In the genomic region with DNA sequence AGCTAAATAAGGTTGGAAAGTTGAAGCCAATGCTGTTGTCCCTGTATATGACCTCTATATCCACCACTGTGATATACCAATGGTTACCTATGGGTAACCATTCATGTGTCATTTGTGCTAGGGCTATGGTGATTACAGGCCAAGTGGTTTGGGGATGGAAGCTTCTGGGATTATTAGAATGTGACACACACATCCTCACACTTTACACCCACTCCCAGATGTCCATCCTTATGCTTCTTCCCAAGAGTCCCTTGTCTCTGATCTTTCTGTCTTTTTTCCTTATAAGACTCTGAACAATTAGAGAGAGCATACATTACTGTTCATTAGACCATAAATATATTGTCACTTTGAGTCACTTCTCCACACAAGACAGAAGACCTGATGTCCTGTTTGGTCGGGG, we compare ENCODE assay signal across 25 mouse cellular contexts.
"Had no signal": no experiment of that assay in that cellular context is flagged by ENCODE, and none has a peak within 500 bp of the region (broad histone marks: within the 10 kb centered on the region; RNA-seq: fewer than 3 reads in every experiment).

No protein-coding gene starts in this region.

- H3K27me3 ChIP-seq: hindbrain, embryonic 12.5 days; intestine, embryonic 15.5 days; limb, embryonic 12.5 days; liver, embryonic 13.5 days had no signal

- DNase-seq: forebrain, postnatal 0 days; gastrocnemius, postnatal 14 days; gastrocnemius, postnatal 36 days; heart, adult 11 months; heart, adult 2 months; heart, postnatal 10 days; heart, postnatal 4 days; kidney, adult 18-20 months; kidney, adult 8-10 months; kidney, postnatal 10 days; kidney, postnatal 25 days; kidney, postnatal 4 days; liver; liver, embryonic 13.5 days had no signal

- H3K27ac ChIP-seq: heart, adult 2 months; hindbrain, embryonic 10.5 days; hindbrain, embryonic 12.5 days; hindbrain, embryonic 14.5 days; intestine, embryonic 15.5 days; limb, embryonic 10.5 days; limb, embryonic 12.5 days; liver, embryonic 13.5 days had no signal

- H3K4me1 ChIP-seq: hindbrain, embryonic 10.5 days; hindbrain, embryonic 12.5 days; intestine, embryonic 15.5 days; limb, embryonic 10.5 days; limb, embryonic 12.5 days had no signal

- H3K4me2 ChIP-seq: heart, embryonic 11.5 days; hindbrain, embryonic 12.5 days; hindbrain, embryonic 14.5 days; intestine, embryonic 15.5 days; limb, embryonic 12.5 days; liver, embryonic 11.5 days; liver, embryonic 13.5 days had no signal

- H3K4me3 ChIP-seq: heart, adult 2 months; hindbrain, embryonic 10.5 days; hindbrain, embryonic 12.5 days; intestine, embryonic 15.5 days; limb, embryonic 10.5 days; limb, embryonic 12.5 days; liver, embryonic 13.5 days had no signal

- ATAC-seq: forebrain, postnatal 0 days; hindbrain, embryonic 16.5 days; inflammation-experienced regulatory T-cells, adult 6 months; intestine, embryonic 15.5 days; intestine, postnatal 0 days had no signal

- H3K9ac ChIP-seq: forebrain, postnatal 0 days; hindbrain, embryonic 12.5 days; hindbrain, embryonic 14.5 days; intestine, embryonic 15.5 days; limb, embryonic 12.5 days; liver, embryonic 13.5 days had no signal

- H3K36me3 ChIP-seq: hindbrain, embryonic 10.5 days; hindbrain, embryonic 12.5 days; intestine, embryonic 15.5 days; limb, embryonic 10.5 days; limb, embryonic 12.5 days; liver, embryonic 13.5 days had no signal

- H3K9me3 ChIP-seq: hindbrain, embryonic 10.5 days; hindbrain, embryonic 12.5 days; intestine, embryonic 15.5 days; limb, embryonic 10.5 days; limb, embryonic 12.5 days; liver, embryonic 13.5 days had no signal
